Mouse (Mus musculus): Measurements from ENCODE around the gene Tns1. TPM values are rescaled to one million over a fixed set of nuclear protein-coding genes. Genes with fewer than 3 reads are reported as not detected.
"Not testable (repeated sequence)": the region's sequence is repeated elsewhere in the genome, so short reads cannot be mapped to it uniquely, and the experiment has no call there.

Gene Tns1
- polyA plus RNA-seq, 1 experiment from 2014 or later = 38.5 TPM

DNA sequence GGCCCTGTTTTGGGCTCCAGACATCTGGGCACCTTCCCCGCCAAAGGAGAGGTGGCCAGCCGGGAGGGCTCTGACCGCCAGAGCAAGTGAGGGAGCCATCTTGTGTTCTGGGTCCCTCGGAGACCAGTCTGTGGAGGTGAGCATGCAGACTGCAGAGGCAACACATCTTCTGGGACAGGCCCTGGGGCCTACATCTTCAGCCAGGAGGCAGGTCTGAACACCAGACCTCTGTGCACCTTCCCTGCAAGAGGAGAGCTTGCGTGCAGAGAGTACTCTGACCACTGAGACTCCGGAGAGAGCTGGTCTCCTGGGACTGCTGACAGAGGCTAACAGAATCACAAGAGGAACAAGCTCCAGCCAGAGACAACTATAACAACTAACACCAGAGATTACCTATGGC, 228.8 kb downstream of the Tns1 start:
- 92% methylated on average over 6 of the region's 6 CpGs for WGBS
- H3K9me3 ChIP-seq; H3K9ac ChIP-seq; H3K27me3 ChIP-seq; H3K27ac ChIP-seq; H3K4me2 ChIP-seq; H3K4me1 ChIP-seq; H3K36me3 ChIP-seq; ATAC-seq (ENCODE audit: insufficient number of reproducible peaks, insufficient read depth, low FRiP score, low TSS enrichment, low read depth); H3K4me3 ChIP-seq: not testable (repeated sequence)

GRCm38 (mm10) chr1:73880731-73881130, 243.5 kb downstream of the Tns1 start:
- H3K4me1 ChIP-seq = no peaks in the 10 kb centered on the region
- peaks cover 5% of the 10 kb centered on the region; the same call in 1 of the 2 replicates for H3K9me3 ChIP-seq
- H3K9ac ChIP-seq = no peak overlapping the region
- H3K4me3 ChIP-seq = no peak overlapping the region
- H3K36me3 ChIP-seq = no peaks in the 10 kb centered on the region
- no peak overlapping the region for H3K4me2 ChIP-seq
- no peak overlapping the region for H3K27ac ChIP-seq
- H3K27me3 ChIP-seq = no peaks in the 10 kb centered on the region
- no peak for ATAC-seq (ENCODE audit: insufficient number of reproducible peaks, insufficient read depth, low FRiP score, low TSS enrichment, low read depth)

- H3K27ac ChIP-seq = no peak overlapping the region
- H3K9ac ChIP-seq = no peak overlapping the region
- no peaks in the 10 kb centered on the region for H3K4me1 ChIP-seq
- no peak overlapping the region for H3K4me3 ChIP-seq
- H3K27me3 ChIP-seq = no peaks in the 10 kb centered on the region
- no peaks in the 10 kb centered on the region for H3K9me3 ChIP-seq
- 15% methylated on average over 1 of the region's 1 CpGs for WGBS
- no peak overlapping the region for H3K4me2 ChIP-seq
- no peak for ATAC-seq (ENCODE audit: insufficient number of reproducible peaks, insufficient read depth, low FRiP score, low TSS enrichment, low read depth)
- no peaks in the 10 kb centered on the region for H3K36me3 ChIP-seq
These were observed 248.5 kb downstream of the Tns1 start for GRCm38 (mm10) chr1:73875676-73876218.

DNA sequence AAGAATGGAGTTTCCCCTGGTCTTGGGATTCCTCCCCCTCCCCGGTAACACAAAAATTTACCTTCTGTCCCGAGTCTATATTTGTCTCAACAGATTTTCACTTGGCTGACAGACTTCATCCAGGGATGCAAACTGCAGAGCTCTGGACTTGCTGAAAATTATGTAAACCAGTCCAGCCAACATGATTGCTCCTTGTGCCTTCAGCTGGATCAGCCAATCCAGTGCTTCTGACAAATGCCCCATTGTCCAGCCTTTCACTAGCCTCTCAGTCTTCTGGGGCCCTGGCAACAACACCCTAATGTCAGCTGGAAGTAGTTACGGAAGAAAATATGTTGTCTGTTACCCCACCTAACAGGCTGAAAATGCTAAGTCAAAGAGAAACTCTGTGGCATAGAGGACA, 259.9 kb downstream of the Tns1 start:
- 45% methylated on average over 3 of the region's 3 CpGs for WGBS
- H3K4me2 ChIP-seq = no peak overlapping the region
- H3K4me3 ChIP-seq = no peak overlapping the region
- no peaks in the 10 kb centered on the region for H3K36me3 ChIP-seq
- H3K9me3 ChIP-seq = no peaks in the 10 kb centered on the region
- no peak overlapping the region for H3K9ac ChIP-seq
- H3K27me3 ChIP-seq = no peaks in the 10 kb centered on the region
- H3K4me1 ChIP-seq = peaks cover 13% of the 10 kb centered on the region
- no peak overlapping the region for H3K27ac ChIP-seq
- no peak for ATAC-seq (ENCODE audit: insufficient number of reproducible peaks, insufficient read depth, low FRiP score, low TSS enrichment, low read depth)

GRCm38 (mm10) chr1:73863074-73863431, 261.2 kb downstream of the Tns1 start:
- Histone ChIP-seq H3K9ac (0 out of 2 replicates have a peak overlapping the region, but pooled peaks have one; percentile 4), H3K4me1 (peaks cover 13% of the 10 kb centered on the region), H3K9me3 (no peaks in the 10 kb centered on the region), H3K4me2 (peak overlapping the region; percentile 46), H3K36me3 (no peaks in the 10 kb centered on the region), H3K27me3 (no peaks in the 10 kb centered on the region), H3K27ac (0 out of 2 replicates have a peak overlapping the region, but pooled peaks have one; percentile 52), H3K4me3 (no peak overlapping the region)
- 41% methylated on average over 11 of the region's 11 CpGs for WGBS
- ATAC-seq (ENCODE audit: insufficient number of reproducible peaks, insufficient read depth, low FRiP score, low TSS enrichment, low read depth) = no peak

DNA sequence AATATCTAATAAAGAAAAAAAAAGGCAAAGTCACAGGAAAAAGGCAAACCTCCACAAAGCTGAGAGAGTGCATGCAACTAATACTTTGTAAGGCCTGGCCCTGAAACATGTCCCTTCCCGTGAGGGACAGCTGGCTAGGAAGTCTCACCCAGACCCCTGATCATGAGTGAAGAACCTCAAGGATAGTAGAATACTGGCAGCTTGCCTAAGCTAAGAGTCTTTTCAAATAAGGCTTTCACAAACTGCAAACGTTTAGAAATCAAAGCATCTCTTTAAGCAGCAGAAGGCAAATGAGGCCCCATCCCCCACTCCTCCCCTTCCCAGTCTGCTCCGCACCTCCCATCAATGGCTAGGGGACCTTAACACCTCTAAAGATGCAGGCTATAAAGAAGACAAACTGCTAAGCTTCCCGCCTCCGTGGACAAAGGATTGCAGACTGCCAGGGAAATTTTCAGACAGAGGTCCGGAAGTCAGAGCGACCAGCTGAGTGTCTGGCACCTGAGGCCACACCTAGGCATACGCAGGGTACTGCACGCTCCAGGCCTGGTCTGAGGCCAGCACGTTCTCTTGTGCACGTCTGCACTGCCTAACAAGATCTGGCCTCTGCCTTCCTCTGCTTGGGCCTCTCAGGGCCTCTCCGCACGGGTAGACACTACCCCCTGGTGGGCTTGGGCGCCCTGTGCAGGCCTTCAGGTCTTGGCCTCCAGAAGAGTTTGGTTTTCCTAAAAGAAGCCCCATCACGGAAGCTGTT, 261.8 kb downstream of the Tns1 start:
- H3K4me3 ChIP-seq = no peak overlapping the region
- H3K27me3 ChIP-seq = no peaks in the 10 kb centered on the region
- H3K9ac ChIP-seq = 0 out of 2 replicates have a peak overlapping the region, but pooled peaks have one; percentile 4
- peak; percentile 93 for ATAC-seq (ENCODE audit: insufficient number of reproducible peaks, insufficient read depth, low FRiP score, low TSS enrichment, low read depth)
- H3K4me2 ChIP-seq = peak overlapping the region; percentile 46
- peak overlapping the region; percentile 52; the same call in 1 of the 2 replicates for H3K27ac ChIP-seq
- H3K4me1 ChIP-seq = peaks cover 16% of the 10 kb centered on the region
- no peaks in the 10 kb centered on the region for H3K9me3 ChIP-seq
- no peaks in the 10 kb centered on the region for H3K36me3 ChIP-seq
- WGBS = 11% methylated on average over 15 of the region's 15 CpGs

GRCm38 (mm10) chr1:73860421-73860820, 263.8 kb downstream of the Tns1 start:
- H3K4me1 ChIP-seq = peaks cover 29% of the 10 kb centered on the region
- no peak overlapping the region for H3K27ac ChIP-seq
- no peaks in the 10 kb centered on the region for H3K27me3 ChIP-seq
- H3K9ac ChIP-seq = no peak overlapping the region
- no peak for ATAC-seq (ENCODE audit: insufficient number of reproducible peaks, insufficient read depth, low FRiP score, low TSS enrichment, low read depth)
- H3K4me2 ChIP-seq = no peak overlapping the region
- H3K4me3 ChIP-seq = no peak overlapping the region
- no peaks in the 10 kb centered on the region for H3K36me3 ChIP-seq
- 72% methylated on average over 3 of the region's 3 CpGs for WGBS
- H3K9me3 ChIP-seq = no peaks in the 10 kb centered on the region

Other genes starting within 250 kb of the Tns1 start
- gene Rufy4, start 1.1 kb upstream of the Tns1 start, polyA plus RNA-seq (2015; fragmentation: Nextera tagmentation; extraction: Ambion mirVana) = 0.22 and 0.23 TPM in 2 replicates
- 0.07 TPM in 1 of 2 replicates, not detected in the other for gene Cxcr2, start 29.5 kb upstream of the Tns1 start, polyA plus RNA-seq (2015; fragmentation: Nextera tagmentation; extraction: Ambion mirVana)
- not detected in 2 replicates for gene Cxcr1, start 70.2 kb upstream of the Tns1 start, polyA plus RNA-seq (2015; fragmentation: Nextera tagmentation; extraction: Ambion mirVana)
- gene Arpc2, start 111.6 kb upstream of the Tns1 start, polyA plus RNA-seq (2015; fragmentation: Nextera tagmentation; extraction: Ambion mirVana) = 400 and 419 TPM in 2 replicates
- 0.20 and 0.33 TPM in 2 replicates for gene Gpbar1, start 154.1 kb upstream of the Tns1 start, polyA plus RNA-seq (2015; fragmentation: Nextera tagmentation; extraction: Ambion mirVana)
- 224 and 225 TPM in 2 replicates for gene Aamp, start 160.3 kb upstream of the Tns1 start, polyA plus RNA-seq (2015; fragmentation: Nextera tagmentation; extraction: Ambion mirVana)
- 95.1 and 112 TPM in 2 replicates for gene Pnkd, start 160.5 kb upstream of the Tns1 start, polyA plus RNA-seq (2015; fragmentation: Nextera tagmentation; extraction: Ambion mirVana)
- 28.4 and 29.4 TPM in 2 replicates for gene Tmbim1, start 181.2 kb upstream of the Tns1 start, polyA plus RNA-seq (2015; fragmentation: Nextera tagmentation; extraction: Ambion mirVana)
- gene Catip, start 237.7 kb upstream of the Tns1 start, polyA plus RNA-seq (2015; fragmentation: Nextera tagmentation; extraction: Ambion mirVana) = 0.63 and 0.77 TPM in 2 replicates